Mouse (Mus musculus) ES-Bruce4 (cell line): ENCODE measurements at regions not wholly inside any gene's neighbourhood (a gene's known extent, or its start where the extent isn't known, plus 50 kb on each side); places are given as distances from the start of the nearest gene placed in this dataset.

Experiments
- CTCF ChIP-seq: IDR thresholded peaks from one replicate; pipeline ENCODE4 v1.8.1; 2011; ENCODE audit warnings: low read depth, low read length
- EP300 ChIP-seq: IDR thresholded peaks from 2 replicates; pipeline ENCODE4 v1.6.1; 2011; ENCODE audit warnings: low read depth, low read length; ENCODE audit not compliant: insufficient read depth

GRCm38 (mm10) chr19:15342229-15342628 lies 604.9 kb downstream of the Psat1 start:
- TF ChIP-seq EP300 = no peak
- no peak for TF ChIP-seq CTCF
